Mouse (Mus musculus): ENCODE measurements around the gene Cd68.
"Not testable (repeated sequence)": the region's sequence is repeated elsewhere in the genome, so short reads cannot be mapped to it uniquely, and the experiment has no call there.

Cd68 gene

DNA sequence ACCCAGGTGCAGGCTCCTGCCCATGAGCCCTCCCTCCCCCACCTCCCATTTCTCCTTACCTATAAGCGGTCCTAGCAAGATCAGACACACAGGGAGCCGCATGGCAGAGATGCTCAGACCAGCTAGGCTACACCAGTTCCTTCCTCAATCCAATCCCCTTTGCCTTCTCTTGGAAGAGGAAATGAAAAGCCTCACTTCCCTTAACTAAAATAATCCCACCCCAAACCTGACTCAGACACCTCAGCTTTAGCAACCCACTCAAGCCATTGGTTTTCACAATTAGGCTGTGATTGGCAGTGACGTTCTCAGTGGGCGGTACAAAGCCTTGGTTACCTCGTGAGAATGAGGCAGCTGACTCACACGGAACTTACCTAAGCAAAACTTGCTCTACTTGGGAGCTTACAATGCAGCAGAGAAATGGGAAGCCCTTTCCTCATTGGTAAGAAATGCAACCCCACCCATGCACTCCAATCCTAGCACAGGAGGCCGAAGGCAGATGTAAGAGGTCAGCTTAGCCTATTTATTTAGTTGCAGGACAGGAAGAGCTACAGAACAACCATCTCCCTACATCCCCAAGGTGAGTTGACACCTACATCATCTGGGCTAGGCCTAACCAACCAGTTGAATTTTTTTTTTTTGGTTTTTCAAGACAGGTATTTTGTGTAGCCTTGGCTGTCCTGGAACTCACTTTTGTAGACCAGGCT, at the start of gene Cd68:
Gene Cd68, minus strand, starts transcription at position 193 of the 704 bp plus-strand sequence.
- peak; percentile 37 for DNase-seq

DNA sequence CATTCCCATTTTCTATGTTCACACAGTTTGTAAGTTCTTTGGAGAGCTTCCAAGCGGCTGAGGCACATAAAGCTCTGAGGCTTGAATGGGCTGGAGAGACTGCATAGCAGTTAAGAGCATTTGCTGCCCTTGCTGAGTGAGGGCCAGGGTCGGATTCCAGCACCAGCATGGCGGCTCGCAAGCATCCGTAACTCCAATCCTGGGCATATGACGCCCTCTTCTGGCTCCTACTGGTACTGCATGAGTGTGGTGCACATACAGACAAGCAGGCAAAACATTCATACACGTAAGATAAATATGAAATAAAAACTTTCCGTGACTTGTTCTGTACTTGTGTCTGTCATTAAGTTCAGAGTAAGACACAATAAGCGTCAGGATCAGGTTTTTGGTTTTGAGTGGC, 49.5 kb upstream of the Cd68 start:
- no peak for DNase-seq

GRCm38 (mm10) chr11:69714636-69715329, 48.8 kb upstream of the Cd68 start:
- DNase-seq = no peak

DNA sequence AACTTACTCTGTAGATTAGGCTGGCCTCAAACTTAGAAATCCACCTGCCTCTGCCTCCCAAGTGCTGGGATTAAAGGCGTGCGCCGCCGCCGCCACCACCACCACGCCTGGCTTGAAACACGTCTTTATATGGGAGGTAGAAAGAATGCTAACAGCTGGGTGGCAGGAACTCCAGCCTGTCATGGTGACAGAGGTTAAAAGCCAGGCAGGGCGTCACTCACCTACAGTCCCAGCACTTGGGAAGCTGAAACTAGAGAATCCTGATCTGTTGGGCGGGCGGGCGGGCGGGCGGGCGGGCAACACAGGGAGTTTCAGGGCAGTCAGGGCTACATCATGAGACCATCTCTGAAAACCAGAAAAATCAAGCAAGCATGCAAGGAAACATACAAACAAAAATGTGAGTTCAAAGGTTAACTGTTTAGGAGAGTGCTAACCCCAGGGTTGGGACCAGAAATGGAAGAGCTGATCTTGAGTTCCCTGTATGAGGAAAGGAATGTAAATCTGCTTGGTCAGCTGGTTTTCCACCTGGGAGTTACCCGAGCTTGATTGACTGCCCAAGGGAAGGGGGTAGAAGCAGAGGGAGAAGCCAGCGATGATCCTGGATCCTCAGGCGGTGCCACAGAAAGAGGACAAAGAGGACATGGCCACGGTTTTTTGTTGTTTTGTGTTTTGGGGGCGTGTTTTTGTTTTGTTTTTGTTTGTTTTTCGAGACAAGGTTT, 47.2 kb upstream of the Cd68 start:
- no peak for DNase-seq

DNA sequence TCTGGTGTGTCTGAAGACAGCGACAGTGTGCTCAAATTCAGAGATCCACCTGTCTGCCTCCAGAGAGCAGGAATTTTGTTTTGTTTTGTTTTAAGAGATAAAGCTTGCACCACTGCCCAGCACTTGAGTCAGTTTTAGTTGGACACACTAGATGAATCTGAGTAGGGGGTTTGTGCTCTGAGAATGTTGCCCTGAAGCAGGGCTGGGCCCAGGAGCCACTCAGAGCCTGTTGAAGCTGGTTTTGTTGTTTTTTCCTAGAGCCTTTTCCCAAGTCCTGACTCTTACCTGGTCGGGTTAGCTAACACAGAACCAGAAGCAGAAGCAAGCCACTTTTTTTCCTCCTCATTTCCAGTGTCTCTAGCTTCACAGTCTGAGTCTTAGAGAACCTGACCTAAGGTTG, 45.1 kb upstream of the Cd68 start:
- no peak for DNase-seq

DNA sequence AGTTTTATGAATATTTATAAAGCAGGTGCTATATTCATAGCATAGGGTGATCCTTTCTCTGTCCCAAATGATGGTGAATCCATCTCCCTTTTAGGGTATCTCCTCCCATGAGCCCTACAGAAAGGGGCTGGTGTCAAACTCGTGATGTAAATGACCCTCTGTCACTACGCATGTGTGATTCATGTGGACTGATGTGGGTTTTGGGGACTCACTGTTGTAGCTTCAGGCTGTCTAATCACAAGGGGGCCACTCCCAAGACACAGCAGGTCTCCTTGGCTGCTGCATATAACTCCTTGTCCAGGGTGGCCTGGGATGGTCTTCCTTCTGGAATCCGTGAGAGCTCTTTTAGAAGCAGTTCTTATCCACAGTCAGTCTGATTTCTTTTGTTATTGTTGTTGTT, 44.5 kb upstream of the Cd68 start:
- DNase-seq = no peak

GRCm38 (mm10) chr11:69709554-69710446, 43.8 kb upstream of the Cd68 start:
- DNase-seq = no peak

DNA sequence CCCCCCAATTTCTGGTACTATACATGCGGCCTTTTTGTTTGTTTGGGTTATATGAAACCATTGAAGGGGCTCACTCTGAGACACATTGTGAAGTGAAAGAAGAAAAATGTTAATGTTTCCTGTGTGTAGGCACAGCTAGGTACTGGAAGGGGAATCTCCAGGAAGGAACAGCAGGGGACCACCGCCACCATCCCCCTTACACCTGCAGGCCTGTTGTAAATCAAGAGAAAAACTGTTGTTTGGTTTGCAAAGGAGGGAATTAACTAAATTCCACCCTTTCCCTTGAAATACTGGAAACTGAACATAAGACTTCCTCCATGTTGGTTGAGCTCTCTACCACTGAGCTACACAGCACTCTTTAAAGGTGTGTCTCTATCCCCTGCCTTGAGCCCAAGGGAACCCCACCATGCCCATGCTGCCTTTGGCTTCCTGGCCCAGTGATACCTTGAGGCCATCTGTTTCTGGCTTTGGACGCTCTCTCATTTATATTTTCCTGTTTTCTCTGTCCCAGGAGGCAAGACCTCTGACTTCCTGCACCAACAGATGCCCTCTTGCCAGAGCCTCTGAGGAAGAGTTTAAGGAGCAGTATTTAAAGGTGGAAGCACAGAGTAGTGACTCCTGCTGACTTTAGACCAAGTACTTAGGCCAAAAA, 42.8 kb upstream of the Cd68 start:
- DNase-seq = no peak

- DNase-seq = no peak
Measured at GRCm38 (mm10) chr11:69707873-69708381, 42.0 kb upstream of the Cd68 start.

DNA sequence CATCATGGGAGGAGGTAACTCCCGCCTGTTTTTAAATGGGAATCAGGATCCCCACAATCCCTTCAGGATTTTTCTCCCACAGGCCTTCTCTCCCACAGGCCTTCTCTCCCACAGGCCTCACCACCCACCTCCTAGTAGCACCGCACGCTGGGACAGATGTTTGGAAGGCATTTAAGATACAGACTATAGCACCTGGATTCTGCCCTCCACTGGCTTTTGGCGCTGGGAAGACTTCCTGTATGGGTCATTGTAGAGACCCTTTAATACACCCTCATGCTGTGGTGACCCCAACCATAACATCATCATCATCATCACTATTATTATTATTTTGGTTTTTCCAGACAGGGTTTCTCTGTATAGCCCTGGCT, 41.5 kb upstream of the Cd68 start:
- DNase-seq = no peak

DNA sequence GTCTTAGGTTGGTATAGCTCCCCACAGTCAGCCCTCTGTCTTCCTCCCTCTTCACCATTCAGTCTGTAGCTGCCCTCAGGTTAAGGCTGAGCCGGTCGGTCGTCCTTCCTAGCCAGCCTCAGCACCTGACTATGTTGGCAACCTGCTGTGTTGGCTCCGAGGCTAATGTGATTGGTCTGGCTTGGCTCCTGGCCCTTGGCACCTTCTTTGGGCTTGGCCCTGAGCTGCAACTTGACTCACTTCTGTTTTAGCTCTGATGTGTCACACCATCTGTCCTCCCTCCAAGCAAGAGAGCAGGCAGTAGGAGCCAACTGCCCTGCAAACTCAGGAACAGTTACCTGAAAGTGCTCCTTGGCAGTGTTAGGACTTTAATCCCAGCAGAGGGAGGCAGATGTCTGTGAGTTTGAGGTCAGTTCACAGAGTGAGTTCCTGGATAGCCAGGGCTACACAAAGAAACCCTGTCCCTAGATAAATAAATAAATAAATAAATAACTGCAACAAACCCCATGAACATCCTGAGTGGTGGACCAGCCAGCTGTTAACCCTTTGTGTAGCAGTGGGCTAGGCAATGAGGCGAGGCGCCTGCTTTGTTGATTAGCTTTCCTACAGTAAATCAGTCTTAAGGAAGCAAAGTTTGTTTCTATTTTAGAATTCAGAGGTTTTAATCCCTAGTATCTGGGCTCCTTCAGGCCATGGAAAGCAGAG, 41.0 kb upstream of the Cd68 start:
- DNase-seq = peak; percentile 99

- DNase-seq = no peak
Measured at GRCm38 (mm10) chr11:69704613-69705010, 38.7 kb upstream of the Cd68 start.

DNA sequence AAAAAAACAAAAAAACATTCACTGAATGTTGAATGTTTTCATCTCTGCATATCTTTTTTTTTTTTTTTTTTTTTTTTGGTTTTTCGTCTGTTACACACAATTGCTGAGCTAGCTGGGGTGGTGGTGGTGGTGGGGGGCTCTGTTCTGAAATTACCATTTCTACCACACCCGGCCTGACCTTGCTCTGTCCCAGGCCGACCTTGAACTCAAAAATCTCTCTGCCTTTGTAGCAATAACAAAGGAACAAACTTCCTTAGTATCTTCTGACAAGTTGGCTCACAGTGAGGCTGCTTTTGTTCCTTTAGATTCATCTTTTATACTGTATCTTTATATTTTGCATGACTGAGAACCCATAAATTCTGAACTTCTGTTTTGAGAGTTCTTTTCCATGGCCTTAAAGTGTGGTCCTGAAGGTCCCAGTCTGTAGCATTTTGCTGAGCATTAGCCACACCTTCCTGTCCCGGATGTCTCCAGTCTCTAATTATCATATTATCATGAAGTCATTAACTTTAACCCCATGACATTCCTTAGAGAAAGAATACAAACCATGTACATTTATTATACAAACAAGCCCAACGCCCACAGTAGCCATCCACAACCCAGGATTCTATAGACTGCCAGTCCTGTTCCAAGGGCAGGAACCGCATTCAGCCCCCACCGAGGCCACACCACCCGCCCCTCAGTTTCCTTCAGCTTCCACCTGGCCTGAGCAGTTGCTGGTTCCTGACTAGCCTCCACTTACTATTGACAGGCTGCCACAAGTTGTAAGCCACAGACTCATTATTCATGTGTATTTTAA, 38.1 kb upstream of the Cd68 start:
- peak; percentile 26 for DNase-seq

DNA sequence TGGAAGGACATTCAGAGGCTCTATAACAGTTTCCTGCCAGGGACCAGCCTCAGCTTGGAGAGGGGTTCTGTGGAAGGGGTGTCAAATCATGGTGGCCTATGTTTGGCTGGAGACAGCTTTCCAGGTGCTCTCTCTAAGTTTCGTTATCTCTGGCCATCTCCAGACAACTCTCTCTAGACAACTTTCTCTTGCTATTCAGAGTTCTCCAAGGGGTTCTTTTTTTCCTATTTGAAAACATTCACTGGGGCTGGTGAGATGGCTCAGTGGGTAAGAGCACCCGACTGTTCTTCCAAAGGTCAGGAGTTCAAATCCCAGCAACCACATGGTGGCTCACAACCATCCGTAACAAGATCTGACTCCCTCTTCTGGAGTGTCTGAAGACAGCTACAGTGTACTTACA, 37.4 kb upstream of the Cd68 start:
- DNase-seq = not testable (repeated sequence)

- not testable (repeated sequence) for DNase-seq
Measured at GRCm38 (mm10) chr11:69702886-69703285, 36.9 kb upstream of the Cd68 start.

GRCm38 (mm10) chr11:69699595-69699994, 33.6 kb upstream of the Cd68 start:
- DNase-seq = peak; percentile 18

GRCm38 (mm10) chr11:69698574-69698973, 32.6 kb upstream of the Cd68 start:
- peak; percentile 28 for DNase-seq

- DNase-seq = peak; percentile 23
Measured at GRCm38 (mm10) chr11:69697396-69697795, 31.4 kb upstream of the Cd68 start.

- peak; percentile 74 for DNase-seq
Measured at GRCm38 (mm10) chr11:69695361-69696181, 29.6 kb upstream of the Cd68 start, which contains the start of the genes Tnfsf12 and Tnfsfm13. Gene Tnfsf12, minus strand, starts transcription at chr11:69695849. Gene Tnfsfm13, minus strand, starts transcription at chr11:69696098.

- DNase-seq = no peak
Measured at GRCm38 (mm10) chr11:69695046-69695360, 29.1 kb upstream of the Cd68 start.
